Mouse (Mus musculus): ENCODE data around the gene Gm28079.
"Not testable (repeated sequence)": the region's sequence is repeated elsewhere in the genome, so short reads cannot be mapped to it uniquely, and the experiment has no call there.

Gene Gm28079

DNA sequence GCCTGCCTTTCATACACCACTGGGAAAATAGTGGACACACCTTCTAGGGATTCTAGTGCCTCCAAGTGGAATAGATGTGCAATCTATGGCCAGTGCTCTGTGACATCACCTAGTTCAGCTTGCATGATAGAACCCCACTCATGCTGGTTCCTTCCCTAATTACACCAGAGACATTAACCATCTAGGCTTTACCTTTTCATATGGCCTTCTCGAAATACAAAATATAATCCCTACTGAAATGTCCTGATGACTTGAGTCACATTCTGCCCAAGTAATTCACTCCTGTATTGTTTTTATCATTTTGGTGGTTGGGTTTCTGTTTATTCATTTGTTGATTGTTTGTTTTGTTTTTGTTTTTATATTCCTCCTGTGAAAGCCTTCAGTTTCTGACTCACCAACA lies at the start of gene Gm28079:
TSS of gene Gm28079 (minus strand) at position 101 of the 400 bp plus-strand sequence.
- DNase-seq (ENCODE audit: low read depth), result not testable (repeated sequence)

All from NIH3T3 (cell line).